Mouse (Mus musculus): ENCODE results near the gene Lkaaear1. TPM values are rescaled to one million over a fixed set of nuclear protein-coding genes. Genes with fewer than 3 reads are reported as not detected.

The Lkaaear1 gene
- polyA plus RNA-seq, 1 experiment from 2014 or later = not detected

GRCm38 (mm10) chr2:181677755-181678098 lies 20.5 kb downstream of the Lkaaear1 start:
- Histone ChIP-seq H3K27ac (ENCODE audit: low read depth) (peak overlapping the region; percentile 56; the same call in 1 of the 2 replicates), H3K4me1 (ENCODE audit: insufficient read depth) (peaks cover 12% of the 10 kb centered on the region; the same call in 1 of the 2 replicates), H3K36me3 (ENCODE audit: insufficient read depth) (no peaks in the 10 kb centered on the region), H3K4me3 (ENCODE audit: low read depth, low read length) (no peak overlapping the region), H3K4me2 (no peak overlapping the region), H3K9me3 (ENCODE audit: low read depth, low read length) (no peaks in the 10 kb centered on the region), H3K27me3 (ENCODE audit: insufficient read depth, low read length) (peaks cover 2% of the 10 kb centered on the region; the same call in 1 of the 2 replicates), H3K9ac (no peak overlapping the region)
- DNase-seq = no peak
- no peak for TF ChIP-seq CTCF (IDR thresholded peaks at IDR 0.05; ENCODE audit: low read depth)
- no peak for ATAC-seq (ENCODE audit: insufficient read depth)
- 46% methylated on average over 3 of the region's 3 CpGs for WGBS

- Histone ChIP-seq H3K4me1 (ENCODE audit: insufficient read depth) (peaks cover 12% of the 10 kb centered on the region; the same call in 1 of the 2 replicates), H3K36me3 (ENCODE audit: insufficient read depth) (no peaks in the 10 kb centered on the region), H3K4me2 (no peak overlapping the region), H3K27me3 (ENCODE audit: insufficient read depth, low read length) (peaks cover 7% of the 10 kb centered on the region), H3K9ac (no peak overlapping the region), H3K27ac (ENCODE audit: low read depth) (peak overlapping the region; percentile 56; the same call in 1 of the 2 replicates), H3K4me3 (ENCODE audit: low read depth, low read length) (no peak overlapping the region), H3K9me3 (ENCODE audit: low read depth, low read length) (no peaks in the 10 kb centered on the region)
- DNase-seq (peak; percentile 45), ATAC-seq (ENCODE audit: insufficient read depth) (no peak)
- WGBS = 56% methylated on average over 5 of the region's 5 CpGs
- peak; percentile 31; the same call in 1 of the 2 replicates for TF ChIP-seq CTCF (IDR thresholded peaks at IDR 0.05; ENCODE audit: low read depth)
Observed at GRCm38 (mm10) chr2:181677096-181677754, 21.0 kb downstream of the Lkaaear1 start.

- Histone ChIP-seq H3K27me3 (ENCODE audit: insufficient read depth, low read length) (peaks cover 15% of the 10 kb centered on the region), H3K4me1 (ENCODE audit: insufficient read depth) (peaks cover 12% of the 10 kb centered on the region; the same call in 1 of the 2 replicates), H3K4me2 (no peak overlapping the region), H3K27ac (ENCODE audit: low read depth) (no peak overlapping the region; the same call in 1 of the 2 replicates), H3K36me3 (ENCODE audit: insufficient read depth) (no peaks in the 10 kb centered on the region), H3K9ac (no peak overlapping the region), H3K4me3 (ENCODE audit: low read depth, low read length) (no peak overlapping the region), H3K9me3 (ENCODE audit: low read depth, low read length) (no peaks in the 10 kb centered on the region)
- 47% methylated on average over 2 of the region's 2 CpGs for WGBS
- DNase-seq (peak; percentile 75), ATAC-seq (ENCODE audit: insufficient read depth) (no peak)
- peak; percentile 50 for TF ChIP-seq CTCF (IDR thresholded peaks at IDR 0.05; ENCODE audit: low read depth)
Observed at GRCm38 (mm10) chr2:181676424-181676823, 21.8 kb downstream of the Lkaaear1 start.

GRCm38 (mm10) chr2:181675454-181675853 lies 22.8 kb downstream of the Lkaaear1 start:
- DNase-seq (peak; percentile 77), ATAC-seq (ENCODE audit: insufficient read depth) (peak; percentile 38; the same call in 1 of the 2 replicates)
- Histone ChIP-seq H3K9me3 (ENCODE audit: low read depth, low read length) (no peaks in the 10 kb centered on the region), H3K36me3 (ENCODE audit: insufficient read depth) (no peaks in the 10 kb centered on the region), H3K9ac (peak overlapping the region; percentile 30; the same call in 1 of the 2 replicates), H3K4me3 (ENCODE audit: low read depth, low read length) (peak overlapping the region; percentile 10; the same call in 1 of the 2 replicates), H3K4me1 (ENCODE audit: insufficient read depth) (0 out of 2 replicates have a peak, but pooled peaks cover 2% of the 10 kb centered on the region), H3K27me3 (ENCODE audit: insufficient read depth, low read length) (peaks cover 25% of the 10 kb centered on the region), H3K27ac (ENCODE audit: low read depth) (peak overlapping the region; percentile 61; the same call in 1 of the 2 replicates), H3K4me2 (peak overlapping the region; percentile 52)
- TF ChIP-seq CTCF (IDR thresholded peaks at IDR 0.05; ENCODE audit: low read depth) = 0 out of 2 replicates have a peak, but pooled peaks have one; percentile 21
- 3% methylated on average over 14 of the region's 14 CpGs for WGBS

- H3K4me1 ChIP-seq (ENCODE audit: insufficient read depth) = 0 out of 2 replicates have a peak, but pooled peaks cover 2% of the 10 kb centered on the region
- no peak overlapping the region for H3K4me2 ChIP-seq
- H3K27ac ChIP-seq (ENCODE audit: low read depth) = no peak overlapping the region; the same call in 1 of the 2 replicates
- H3K27me3 ChIP-seq (ENCODE audit: insufficient read depth, low read length) = peaks cover 30% of the 10 kb centered on the region
- H3K36me3 ChIP-seq (ENCODE audit: insufficient read depth) = no peaks in the 10 kb centered on the region
- 84% methylated on average over 4 of the region's 4 CpGs for WGBS
- no peak for ATAC-seq (ENCODE audit: insufficient read depth)
- DNase-seq = no peak
- no peak for TF ChIP-seq CTCF (IDR thresholded peaks at IDR 0.05; ENCODE audit: low read depth)
- H3K9ac ChIP-seq = no peak overlapping the region
- H3K9me3 ChIP-seq (ENCODE audit: low read depth, low read length) = no peaks in the 10 kb centered on the region
- H3K4me3 ChIP-seq (ENCODE audit: low read depth, low read length) = no peak overlapping the region
Observed at GRCm38 (mm10) chr2:181674934-181675333, 23.3 kb downstream of the Lkaaear1 start.

- no peaks in the 10 kb centered on the region for H3K9me3 ChIP-seq (ENCODE audit: low read depth, low read length)
- H3K9ac ChIP-seq = no peak overlapping the region
- WGBS = 55% methylated on average over 1 of the region's 1 CpGs
- ATAC-seq (ENCODE audit: insufficient read depth) (no peak), DNase-seq (no peak)
- no peak overlapping the region for H3K4me2 ChIP-seq
- H3K27ac ChIP-seq (ENCODE audit: low read depth) = no peak overlapping the region
- H3K36me3 ChIP-seq (ENCODE audit: insufficient read depth) = 0 out of 2 replicates have a peak, but pooled peaks cover 3% of the 10 kb centered on the region
- peaks cover 43% of the 10 kb centered on the region for H3K27me3 ChIP-seq (ENCODE audit: insufficient read depth, low read length)
- no peak overlapping the region for H3K4me3 ChIP-seq (ENCODE audit: low read depth, low read length)
- H3K4me1 ChIP-seq (ENCODE audit: insufficient read depth) = no peaks in the 10 kb centered on the region
- TF ChIP-seq CTCF (IDR thresholded peaks at IDR 0.05; ENCODE audit: low read depth) = no peak
Observed at GRCm38 (mm10) chr2:181673501-181673900, 24.7 kb downstream of the Lkaaear1 start.

GRCm38 (mm10) chr2:181671984-181672383 lies 26.3 kb downstream of the Lkaaear1 start:
- no peak overlapping the region for H3K27ac ChIP-seq (ENCODE audit: low read depth)
- no peak overlapping the region for H3K4me3 ChIP-seq (ENCODE audit: low read depth, low read length)
- H3K9me3 ChIP-seq (ENCODE audit: low read depth, low read length) = no peaks in the 10 kb centered on the region
- 0 out of 2 replicates have a peak, but pooled peaks cover 3% of the 10 kb centered on the region for H3K36me3 ChIP-seq (ENCODE audit: insufficient read depth)
- no peak for DNase-seq
- H3K9ac ChIP-seq = no peak overlapping the region
- no peak for ATAC-seq (ENCODE audit: insufficient read depth)
- TF ChIP-seq CTCF (IDR thresholded peaks at IDR 0.05; ENCODE audit: low read depth) = no peak
- no peaks in the 10 kb centered on the region for H3K4me1 ChIP-seq (ENCODE audit: insufficient read depth)
- peak overlapping the region; percentile 71 for H3K4me2 ChIP-seq
- 26% methylated on average over 7 of the region's 7 CpGs for WGBS
- peaks cover 43% of the 10 kb centered on the region for H3K27me3 ChIP-seq (ENCODE audit: insufficient read depth, low read length)

All from lung, embryonic 14.5 days (tissue).